Mouse (Mus musculus) embryonic fibroblast, embryonic 13.5 days (primary cell): ENCODE results near the gene Ppp1r36. TPM values are rescaled to one million over a fixed set of nuclear protein-coding genes. Genes with fewer than 3 reads are reported as not detected.

Experiments used
- H3K27ac ChIP-seq: 2 replicates; pipeline ENCODE4 v1.5.1; 2012; ENCODE audit warnings: low read length, control low read depth, inconsistent platforms; ENCODE audit not compliant: insufficient read depth
- H3K4me1 ChIP-seq: 2 replicates; pipeline ENCODE4 v1.6.1; 2011; ENCODE audit warnings: low read length; ENCODE audit not compliant: control insufficient read depth, insufficient read depth
- H3K4me3 ChIP-seq: 2 replicates; pipeline ENCODE4 v1.5.1; 2011; ENCODE audit warnings: mild to moderate bottlenecking, control low read depth, low read length; ENCODE audit not compliant: insufficient read depth
- CTCF ChIP-seq: IDR thresholded peaks from 2 replicates; pipeline ENCODE4 v1.5.1; 2011; ENCODE audit warnings: mild to moderate bottlenecking, control low read depth, low read length, moderate library complexity, borderline replicate concordance; ENCODE audit not compliant: insufficient read depth
- POLR2A ChIP-seq: IDR thresholded peaks from 2 replicates; pipeline ENCODE4 v1.6.1; 2011; ENCODE audit warnings: low read depth, mild to moderate bottlenecking, control low read depth, low read length, moderate library complexity
- polyA plus RNA-seq: library from polyadenylated mRNA; stranded (reverse); fragments of >200 nt; gene quantifications from 2 replicates; pipeline ENCODE4 v1.2.4, GENCODE M21; 2011; ENCODE audit warnings: low read depth; ENCODE audit not compliant: missing spikeins, insufficient read length

The Ppp1r36 gene
- 1.4 and 1.8 TPM in 2 replicates for polyA plus RNA-seq

- no peak within 1 kb of the TSS for H3K27ac ChIP-seq
These were observed at the start of gene Ppp1r36 for GRCm38 (mm10) chr12:76417433-76417854. Gene Ppp1r36 (plus strand): TSS chr12:76417538.

GRCm38 (mm10) chr12:76368201-76368789 lies 49.0 kb upstream of the Ppp1r36 start:
- TF ChIP-seq POLR2A (peak; percentile 51), CTCF (no peak)
- Histone ChIP-seq H3K4me1 (peaks cover 15% of the 10 kb centered on the region; the same call in 1 of the 2 replicates), H3K4me3 (peak overlapping the region; percentile 70), H3K27ac (peak overlapping the region; percentile 99)

More at GRCm38 (mm10) chr12:76417433-76417854, at the start of gene Ppp1r36:
- TF ChIP-seq POLR2A: no peak
- no peak for TF ChIP-seq CTCF
- Histone ChIP-seq H3K4me1 (no peaks in the 10 kb centered on the region), H3K4me3 (peak within 1 kb of the TSS; percentile 22)

- Histone ChIP-seq H3K4me3 (peak overlapping the region; percentile 70), H3K27ac (peak overlapping the region; percentile 99), H3K4me1 (peaks cover 15% of the 10 kb centered on the region)
- TF ChIP-seq CTCF (no peak), POLR2A (no peak)
These were observed 48.5 kb upstream of the Ppp1r36 start for GRCm38 (mm10) chr12:76368790-76369205.

DNA sequence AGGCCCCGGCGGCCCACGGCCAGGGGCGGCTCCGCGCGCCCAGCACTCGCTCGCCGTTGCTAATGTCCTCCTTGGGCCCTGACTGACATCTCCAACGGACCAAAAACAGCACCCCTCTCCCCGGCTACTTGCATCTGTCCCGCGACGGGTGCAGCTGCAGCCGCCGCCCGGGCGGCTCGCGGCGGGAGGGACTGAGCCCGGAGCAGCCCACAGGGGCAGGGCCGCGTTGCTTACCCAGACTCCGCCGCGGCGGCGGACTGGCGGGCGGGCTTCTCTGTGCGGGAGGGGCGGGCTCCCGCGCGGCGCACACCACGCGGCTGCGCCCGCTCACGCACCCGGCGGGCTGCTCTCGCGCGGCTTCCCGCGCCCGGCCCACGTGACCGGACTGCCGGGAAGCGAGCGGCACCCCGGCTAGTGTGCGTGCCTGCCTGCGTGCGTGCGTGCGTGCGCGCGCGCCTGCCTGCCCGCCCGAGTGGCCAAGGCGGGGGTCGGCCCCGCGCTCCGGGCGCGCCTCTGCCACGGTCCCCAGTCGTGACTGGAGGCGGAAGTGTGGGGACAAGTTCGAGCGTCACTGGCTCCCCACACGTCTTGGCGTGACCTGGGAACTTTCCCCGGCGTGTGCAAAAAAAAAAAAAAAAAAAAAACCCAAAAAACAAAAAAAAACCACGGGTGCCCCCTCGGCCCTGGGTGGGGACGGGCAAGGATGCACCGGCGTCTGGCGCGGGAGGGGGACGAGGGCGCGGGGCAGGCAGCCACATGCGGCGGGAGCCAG lies 47.9 kb upstream of the Ppp1r36 start, which contains the start of gene Zbtb25:
Gene Zbtb25, minus strand, starts transcription at position 397 of the 772 bp plus-strand sequence.
- Histone ChIP-seq H3K27ac (peak within 1 kb of the TSS; percentile 99), H3K4me1 (peaks cover 19% of the 10 kb centered on the region), H3K4me3 (peak within 1 kb of the TSS; percentile 75)
- TF ChIP-seq CTCF (no peak), POLR2A (peak; percentile 65)

GRCm38 (mm10) chr12:76369978-76370830 lies 47.1 kb upstream of the Ppp1r36 start, which contains the start of gene Zbtb1:
Gene Zbtb1 (plus strand): TSS chr12:76370266.
- H3K4me1 ChIP-seq: peaks cover 19% of the 10 kb centered on the region
- no peak for TF ChIP-seq CTCF
- peak; percentile 70 for TF ChIP-seq POLR2A
- H3K27ac ChIP-seq: peak within 1 kb of the TSS; percentile 99
- H3K4me3 ChIP-seq: peak within 1 kb of the TSS; percentile 75

GRCm38 (mm10) chr12:76370831-76371571 lies 46.3 kb upstream of the Ppp1r36 start:
- Histone ChIP-seq H3K27ac (peak overlapping the region; percentile 99), H3K4me3 (peak overlapping the region; percentile 75), H3K4me1 (peaks cover 19% of the 10 kb centered on the region)
- TF ChIP-seq CTCF (no peak), POLR2A (peak; percentile 68)

DNA sequence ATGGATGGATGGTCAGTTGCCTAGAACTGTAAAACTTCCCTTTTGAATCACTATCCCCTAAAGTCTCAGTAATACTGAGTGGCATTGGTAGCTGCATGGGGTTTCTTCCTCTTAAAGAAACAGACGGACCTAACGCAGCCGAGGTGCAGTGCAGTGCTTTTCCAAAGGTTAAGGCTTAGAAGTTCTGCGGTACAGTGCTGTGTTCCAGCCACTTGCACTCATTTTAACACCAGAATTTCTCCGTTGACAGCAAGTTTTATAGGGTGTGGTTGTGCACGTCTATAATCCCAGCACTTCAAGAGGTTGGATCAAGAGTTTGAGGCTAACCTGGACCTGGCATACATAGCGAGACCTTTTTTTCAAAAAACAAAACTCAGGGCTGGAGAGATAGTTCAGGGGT lies 45.3 kb upstream of the Ppp1r36 start:
- H3K4me1 ChIP-seq: peaks cover 17% of the 10 kb centered on the region
- H3K4me3 ChIP-seq: peak overlapping the region; percentile 75
- TF ChIP-seq POLR2A (no peak), CTCF (no peak)
- peak overlapping the region; percentile 74; the same call in 1 of the 2 replicates for H3K27ac ChIP-seq

- TF ChIP-seq POLR2A (no peak), CTCF (no peak)
- Histone ChIP-seq H3K4me1 (peaks cover 9% of the 10 kb centered on the region), H3K27ac (no peak overlapping the region), H3K4me3 (peak overlapping the region; percentile 75)
These were observed 44.2 kb upstream of the Ppp1r36 start for GRCm38 (mm10) chr12:76372881-76373818.
